Mouse (Mus musculus): ENCODE data around the gene Rps17. TPM values are rescaled to one million over a fixed set of nuclear protein-coding genes. Genes with fewer than 3 reads are reported as not detected.

The Rps17 gene
- polyA plus RNA-seq, 1 experiment from 2014 or later = 1,515 TPM

GRCm38 (mm10) chr7:81339783-81340182, 5.3 kb downstream of the Rps17 start:
- 74% methylated on average over 4 of the region's 4 CpGs for WGBS

GRCm38 (mm10) chr7:81338522-81338873, 6.6 kb downstream of the Rps17 start:
- ATAC-seq (ENCODE audit: insufficient number of reproducible peaks, insufficient read depth, low FRiP score, low read depth) = no peak
- H3K27ac ChIP-seq (ENCODE audit: low read length) = no peak overlapping the region
- no peak overlapping the region for H3K4me2 ChIP-seq (replicated peaks; ENCODE audit: low read depth, low read length)
- 60% methylated on average over 3 of the region's 3 CpGs for WGBS
- peaks cover 38% of the 10 kb centered on the region for H3K36me3 ChIP-seq (ENCODE audit: control insufficient read depth, insufficient read depth, low read length)
- no peaks in the 10 kb centered on the region for H3K27me3 ChIP-seq (ENCODE audit: control insufficient read depth, insufficient read depth, low read length)
- H3K9ac ChIP-seq (replicated peaks; ENCODE audit: low read depth, low read length) = no peak overlapping the region
- H3K4me3 ChIP-seq (ENCODE audit: low read depth, low read length) = no peak overlapping the region
- H3K4me1 ChIP-seq (ENCODE audit: control insufficient read depth, insufficient read depth, low read length) = peaks cover 8% of the 10 kb centered on the region
- H3K9me3 ChIP-seq (ENCODE audit: control insufficient read depth, low read depth, low read length) = no peaks in the 10 kb centered on the region

More at GRCm38 (mm10) chr7:81339783-81340182, 5.3 kb downstream of the Rps17 start:
- H3K4me3 ChIP-seq (ENCODE audit: low read depth, low read length) = no peak overlapping the region
- peaks cover 43% of the 10 kb centered on the region for H3K36me3 ChIP-seq (ENCODE audit: control insufficient read depth, insufficient read depth, low read length)
- no peak overlapping the region for H3K9ac ChIP-seq (replicated peaks; ENCODE audit: low read depth, low read length)
- no peak overlapping the region for H3K27ac ChIP-seq (ENCODE audit: low read length)
- no peaks in the 10 kb centered on the region for H3K9me3 ChIP-seq (ENCODE audit: control insufficient read depth, low read depth, low read length)
- peaks cover 12% of the 10 kb centered on the region for H3K4me1 ChIP-seq (ENCODE audit: control insufficient read depth, insufficient read depth, low read length)
- no peak overlapping the region for H3K4me2 ChIP-seq (replicated peaks; ENCODE audit: low read depth, low read length)
- peak; percentile 57 for ATAC-seq (ENCODE audit: insufficient number of reproducible peaks, insufficient read depth, low FRiP score, low read depth)
- no peaks in the 10 kb centered on the region for H3K27me3 ChIP-seq (ENCODE audit: control insufficient read depth, insufficient read depth, low read length)

GRCm38 (mm10) chr7:81337785-81338521, 7.1 kb downstream of the Rps17 start:
- no peak for ATAC-seq (ENCODE audit: insufficient number of reproducible peaks, insufficient read depth, low FRiP score, low read depth)
- WGBS = 94% methylated on average over 21 of the region's 21 CpGs
- H3K4me1 ChIP-seq (ENCODE audit: control insufficient read depth, insufficient read depth, low read length) = peaks cover 3% of the 10 kb centered on the region
- no peak overlapping the region for H3K27ac ChIP-seq (ENCODE audit: low read length)
- no peaks in the 10 kb centered on the region for H3K27me3 ChIP-seq (ENCODE audit: control insufficient read depth, insufficient read depth, low read length)
- H3K36me3 ChIP-seq (ENCODE audit: control insufficient read depth, insufficient read depth, low read length) = peaks cover 32% of the 10 kb centered on the region
- no peak overlapping the region for H3K4me3 ChIP-seq (ENCODE audit: low read depth, low read length)
- no peak overlapping the region for H3K4me2 ChIP-seq (replicated peaks; ENCODE audit: low read depth, low read length)
- no peak overlapping the region for H3K9ac ChIP-seq (replicated peaks; ENCODE audit: low read depth, low read length)
- H3K9me3 ChIP-seq (ENCODE audit: control insufficient read depth, low read depth, low read length) = no peaks in the 10 kb centered on the region

GRCm38 (mm10) chr7:81336432-81336786, 8.6 kb downstream of the Rps17 start:
- H3K4me1 ChIP-seq (ENCODE audit: control insufficient read depth, insufficient read depth, low read length) = no peaks in the 10 kb centered on the region
- no peak overlapping the region for H3K4me2 ChIP-seq (replicated peaks; ENCODE audit: low read depth, low read length)
- H3K27ac ChIP-seq (ENCODE audit: low read length) = peak overlapping the region; percentile 28; the same call in 1 of the 2 replicates
- H3K27me3 ChIP-seq (ENCODE audit: control insufficient read depth, insufficient read depth, low read length) = no peaks in the 10 kb centered on the region
- no peak for ATAC-seq (ENCODE audit: insufficient number of reproducible peaks, insufficient read depth, low FRiP score, low read depth)
- no peak overlapping the region for H3K9ac ChIP-seq (replicated peaks; ENCODE audit: low read depth, low read length)
- WGBS = 53% methylated on average over 8 of the region's 8 CpGs
- no peak overlapping the region for H3K4me3 ChIP-seq (ENCODE audit: low read depth, low read length)
- H3K9me3 ChIP-seq (ENCODE audit: control insufficient read depth, low read depth, low read length) = no peaks in the 10 kb centered on the region
- H3K36me3 ChIP-seq (ENCODE audit: control insufficient read depth, insufficient read depth, low read length) = peaks cover 22% of the 10 kb centered on the region; the same call in 1 of the 2 replicates

- no peak for ATAC-seq (ENCODE audit: insufficient number of reproducible peaks, insufficient read depth, low FRiP score, low read depth)
- no peak overlapping the region for H3K4me2 ChIP-seq (replicated peaks; ENCODE audit: low read depth, low read length)
Observed at GRCm38 (mm10) chr7:81335705-81336431, 9.2 kb downstream of the Rps17 start.

DNA sequence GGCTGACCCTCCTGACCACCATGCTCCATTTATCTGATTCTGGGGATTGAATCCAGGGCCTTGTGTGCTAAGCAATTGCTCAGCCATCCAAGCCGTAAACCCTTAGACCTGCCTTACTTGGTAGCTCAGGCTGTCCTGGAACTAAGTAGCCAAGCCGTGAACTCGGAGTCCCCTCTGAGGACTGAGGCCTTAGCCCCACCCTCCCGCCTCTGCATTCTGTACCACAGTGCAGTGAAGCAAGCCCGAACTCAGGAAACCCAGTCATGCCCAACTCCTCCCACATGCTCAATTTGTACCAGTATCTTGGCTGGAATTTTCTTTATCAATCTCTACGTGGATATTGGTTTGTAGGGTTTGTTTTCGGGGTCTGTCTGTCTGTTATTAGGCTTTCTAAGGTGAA, 13.2 kb downstream of the Rps17 start:
- Histone ChIP-seq H3K27me3 (ENCODE audit: control insufficient read depth, insufficient read depth, low read length) (no peaks in the 10 kb centered on the region), H3K27ac (ENCODE audit: low read length) (no peak overlapping the region), H3K4me2 (replicated peaks; ENCODE audit: low read depth, low read length) (no peak overlapping the region), H3K9me3 (ENCODE audit: control insufficient read depth, low read depth, low read length) (no peaks in the 10 kb centered on the region), H3K9ac (replicated peaks; ENCODE audit: low read depth, low read length) (no peak overlapping the region), H3K4me1 (ENCODE audit: control insufficient read depth, insufficient read depth, low read length) (no peaks in the 10 kb centered on the region), H3K36me3 (ENCODE audit: control insufficient read depth, insufficient read depth, low read length) (peaks cover 8% of the 10 kb centered on the region; the same call in 1 of the 2 replicates), H3K4me3 (ENCODE audit: low read depth, low read length) (no peak overlapping the region)
- 80% methylated on average over 7 of the region's 7 CpGs for WGBS
- ATAC-seq (ENCODE audit: insufficient number of reproducible peaks, insufficient read depth, low FRiP score, low read depth) = no peak

More at GRCm38 (mm10) chr7:81335705-81336431, 9.2 kb downstream of the Rps17 start:
- 78% methylated on average over 18 of the region's 18 CpGs for WGBS
- H3K4me1 ChIP-seq (ENCODE audit: control insufficient read depth, insufficient read depth, low read length) = no peaks in the 10 kb centered on the region
- no peak overlapping the region for H3K4me3 ChIP-seq (ENCODE audit: low read depth, low read length)
- no peaks in the 10 kb centered on the region for H3K27me3 ChIP-seq (ENCODE audit: control insufficient read depth, insufficient read depth, low read length)
- H3K36me3 ChIP-seq (ENCODE audit: control insufficient read depth, insufficient read depth, low read length) = peaks cover 17% of the 10 kb centered on the region; the same call in 1 of the 2 replicates
- peak overlapping the region; percentile 28; the same call in 1 of the 2 replicates for H3K27ac ChIP-seq (ENCODE audit: low read length)
- no peak overlapping the region for H3K9ac ChIP-seq (replicated peaks; ENCODE audit: low read depth, low read length)
- H3K9me3 ChIP-seq (ENCODE audit: control insufficient read depth, low read depth, low read length) = no peaks in the 10 kb centered on the region

DNA sequence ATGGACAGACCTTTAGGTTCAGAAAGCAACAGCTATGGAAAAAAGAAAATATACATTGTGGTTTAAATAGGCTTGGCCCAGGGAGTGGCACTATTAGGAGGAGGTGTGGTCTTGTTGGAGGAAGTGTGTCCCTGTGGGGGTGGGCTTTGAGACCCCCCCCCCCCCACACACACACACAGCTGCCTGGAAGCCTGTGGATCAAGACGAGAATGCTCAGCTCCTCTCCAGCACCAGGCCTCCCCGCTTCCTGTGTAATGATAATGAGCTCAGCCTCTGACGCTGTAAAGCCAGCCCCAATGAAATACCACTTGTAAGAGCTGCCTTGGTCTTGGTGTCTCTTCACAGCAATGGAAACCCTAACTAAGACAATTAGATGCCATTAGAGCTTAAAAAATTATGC, 14.3 kb downstream of the Rps17 start:
- Histone ChIP-seq H3K27me3 (ENCODE audit: control insufficient read depth, insufficient read depth, low read length) (no peaks in the 10 kb centered on the region), H3K4me3 (ENCODE audit: low read depth, low read length) (no peak overlapping the region), H3K36me3 (ENCODE audit: control insufficient read depth, insufficient read depth, low read length) (peaks cover 5% of the 10 kb centered on the region; the same call in 1 of the 2 replicates), H3K27ac (ENCODE audit: low read length) (no peak overlapping the region), H3K9me3 (ENCODE audit: control insufficient read depth, low read depth, low read length) (no peaks in the 10 kb centered on the region), H3K9ac (replicated peaks; ENCODE audit: low read depth, low read length) (no peak overlapping the region), H3K4me2 (replicated peaks; ENCODE audit: low read depth, low read length) (no peak overlapping the region), H3K4me1 (ENCODE audit: control insufficient read depth, insufficient read depth, low read length) (no peaks in the 10 kb centered on the region)
- ATAC-seq (ENCODE audit: insufficient number of reproducible peaks, insufficient read depth, low FRiP score, low read depth) = no peak; the same call in 1 of the 2 replicates
- 30% methylated on average over 3 of the region's 3 CpGs for WGBS

- ATAC-seq (ENCODE audit: insufficient number of reproducible peaks, insufficient read depth, low FRiP score, low read depth) = no peak
- Histone ChIP-seq H3K4me2 (replicated peaks; ENCODE audit: low read depth, low read length) (no peak overlapping the region), H3K27ac (ENCODE audit: low read length) (no peak overlapping the region), H3K27me3 (ENCODE audit: control insufficient read depth, insufficient read depth, low read length) (no peaks in the 10 kb centered on the region), H3K4me3 (ENCODE audit: low read depth, low read length) (no peak overlapping the region), H3K9ac (replicated peaks; ENCODE audit: low read depth, low read length) (no peak overlapping the region), H3K36me3 (ENCODE audit: control insufficient read depth, insufficient read depth, low read length) (peaks cover 5% of the 10 kb centered on the region; the same call in 1 of the 2 replicates), H3K4me1 (ENCODE audit: control insufficient read depth, insufficient read depth, low read length) (no peaks in the 10 kb centered on the region), H3K9me3 (ENCODE audit: control insufficient read depth, low read depth, low read length) (no peaks in the 10 kb centered on the region)
- 88% methylated on average over 10 of the region's 10 CpGs for WGBS
Observed at GRCm38 (mm10) chr7:81327661-81328060, 17.4 kb downstream of the Rps17 start.

All from stomach, embryonic 14.5 days (tissue).